Mouse (Mus musculus) limb, embryonic 14.5 days (tissue): ENCODE results near the gene Eln. TPM values are rescaled to one million over a fixed set of nuclear protein-coding genes. Genes with fewer than 3 reads are reported as not detected.

ENCODE experiments used
- ATAC-seq: fragments of 200-750 bp; cut with Nextera tagmentation; 2 replicates; pipeline ENCODE4 v1.8.0; 2017; ENCODE audit warnings: low read depth, moderate number of reproducible peaks, moderate TSS enrichment; ENCODE audit not compliant: low FRiP score
- DNase-seq: peaks from one replicate; pipeline ENCODE4 v3.0.0-alpha.2; 2015; ENCODE audit warnings: low spot score
- H3K27ac ChIP-seq: fragments of 300-500 bp; sonication (generic); replicated peaks from 2 replicates; pipeline ENCODE4 v1.5.1; 2014; ENCODE audit warnings: low read depth, mild to moderate bottlenecking, low read length, moderate library complexity, mixed read lengths
- H3K27me3 ChIP-seq: fragments of 300-500 bp; sonication (generic); 2 replicates; pipeline ENCODE4 v1.6.1; 2014; ENCODE audit warnings: low read length, mixed read lengths; ENCODE audit not compliant: control insufficient read depth, insufficient read depth
- H3K36me3 ChIP-seq: fragments of 300-500 bp; sonication (generic); 2 replicates; pipeline ENCODE4 v1.6.1; 2014; ENCODE audit warnings: mild to moderate bottlenecking, low read length, moderate library complexity, mixed read lengths; ENCODE audit not compliant: control insufficient read depth, insufficient read depth
- H3K4me1 ChIP-seq: fragments of 300-500 bp; sonication (generic); 2 replicates; pipeline ENCODE4 v1.6.1; 2014; ENCODE audit warnings: antibody characterized with exemption, low read length, mixed read lengths; ENCODE audit not compliant: control insufficient read depth, insufficient read depth
- H3K4me2 ChIP-seq: fragments of 300-500 bp; sonication (generic); replicated peaks from 2 replicates; pipeline ENCODE4 v1.6.1; 2014; ENCODE audit warnings: low read depth, mild to moderate bottlenecking, low read length, moderate library complexity; ENCODE audit not compliant: severe bottlenecking
- H3K4me3 ChIP-seq: fragments of 300-500 bp; sonication (generic); replicated peaks from 2 replicates; pipeline ENCODE4 v1.5.1; 2014; ENCODE audit warnings: low read length
- H3K9ac ChIP-seq: fragments of 300-500 bp; sonication (generic); 2 replicates; pipeline ENCODE4 v1.6.1; 2014; ENCODE audit warnings: mild to moderate bottlenecking, low read depth, low read length, moderate library complexity; ENCODE audit not compliant: severe bottlenecking
- H3K9me3 ChIP-seq: fragments of 300-500 bp; sonication (generic); 2 replicates; pipeline ENCODE4 v1.6.1; 2016; ENCODE audit warnings: low read length; ENCODE audit not compliant: control insufficient read depth
- POLR2A ChIP-seq: fragments of 200-500 bp; IDR thresholded peaks from 2 replicates; pipeline ENCODE4 v1.8.0; 2012; ENCODE audit warnings: inconsistent platforms, mild to moderate bottlenecking, moderate library complexity, borderline replicate concordance; ENCODE audit not compliant: insufficient read depth, insufficient read length; ENCODE audit errors: extremely low read depth
- WGBS: fragments of 180-500 bp; shearing (Covaris S2); extraction: QIAGEN DNeasy Blood & Tissue Kit; methylation state at CpG from one replicate; pipeline ENCODE4 v1.1.7; 2014; 5-methylcytosine and 5-hydroxymethylcytosine counted together
- polyA plus RNA-seq, 2 experiments: library from polyadenylated mRNA; depleted of rRNA in 1 of 2; stranded (reverse) in 1 of 2; unstranded in 1 of 2; fragments of >200 nt; fragmentation: Nextera tagmentation in 1 of 2; extraction: Ambion mirVana in 1 of 2; gene quantifications; 2 replicates each; pipeline versions ENCODE4 v1.2.1 to v1.2.3; 2012 to 2014

Gene Eln
- polyA plus RNA-seq, 2 experiments, result 121 to 249 TPM

- Histone ChIP-seq H3K36me3 (peaks cover 14% of the 10 kb centered on the region; the same call in 1 of the 2 replicates), H3K4me2 (peak overlapping the region; percentile 88; the same call in 1 of the 2 replicates), H3K4me3 (peak overlapping the region; percentile 88), H3K27ac (no peak overlapping the region), H3K9me3 (no peaks in the 10 kb centered on the region), H3K9ac (0 out of 2 replicates have a peak overlapping the region, but pooled peaks have one; percentile 74), H3K27me3 (no peaks in the 10 kb centered on the region), H3K4me1 (peaks cover 6% of the 10 kb centered on the region; the same call in 1 of the 2 replicates)
- DNase-seq, result no peak
- WGBS, result 78% methylated on average over 1 of the region's 1 CpGs
- TF ChIP-seq POLR2A, result no peak
- no peak for ATAC-seq
Measured at GRCm38 (mm10) chr5:134687187-134687586, 59.9 kb downstream of the Eln start.

- Histone ChIP-seq H3K4me3 (no peak overlapping the region), H3K4me1 (peaks cover 6% of the 10 kb centered on the region; the same call in 1 of the 2 replicates), H3K4me2 (no peak overlapping the region), H3K27ac (no peak overlapping the region), H3K27me3 (no peaks in the 10 kb centered on the region), H3K9ac (no peak overlapping the region), H3K36me3 (peaks cover 14% of the 10 kb centered on the region; the same call in 1 of the 2 replicates), H3K9me3 (no peaks in the 10 kb centered on the region)
- WGBS, result 81% methylated on average over 6 of the region's 6 CpGs
- DNase-seq (no peak), ATAC-seq (no peak)
- TF ChIP-seq POLR2A, result no peak
Measured at GRCm38 (mm10) chr5:134686541-134686940, 60.6 kb downstream of the Eln start.

- Histone ChIP-seq H3K9ac (no peak overlapping the region), H3K4me3 (no peak overlapping the region), H3K4me2 (no peak overlapping the region), H3K36me3 (peaks cover 14% of the 10 kb centered on the region; the same call in 1 of the 2 replicates), H3K4me1 (peaks cover 6% of the 10 kb centered on the region; the same call in 1 of the 2 replicates), H3K27ac (no peak overlapping the region), H3K9me3 (no peaks in the 10 kb centered on the region), H3K27me3 (no peaks in the 10 kb centered on the region)
- DNase-seq (no peak), ATAC-seq (no peak)
- WGBS, result 75% methylated on average over 2 of the region's 2 CpGs
- no peak for TF ChIP-seq POLR2A
Measured at GRCm38 (mm10) chr5:134684398-134684797, 62.7 kb downstream of the Eln start.

DNA sequence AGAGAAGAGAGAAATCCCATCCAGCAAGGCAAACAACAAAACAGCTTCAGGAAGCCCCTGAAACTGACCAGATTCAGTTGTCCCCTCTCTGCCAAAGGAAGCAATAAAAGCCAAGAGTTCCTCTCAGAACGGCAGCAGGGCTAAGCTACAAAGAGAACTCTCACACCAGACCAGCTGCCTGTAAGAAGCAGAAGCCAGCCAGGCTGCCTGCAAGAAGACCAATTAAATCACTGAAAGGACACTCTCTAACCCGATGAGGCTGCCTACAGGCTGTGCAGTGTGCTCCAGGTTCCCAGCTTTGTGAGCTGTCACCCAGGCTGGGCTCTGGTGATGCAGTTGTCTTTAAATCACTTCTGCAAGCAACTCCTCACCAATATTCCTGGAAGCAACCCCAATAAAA, 63.3 kb downstream of the Eln start:
- TF ChIP-seq POLR2A, result no peak
- H3K4me1 ChIP-seq, result peaks cover 6% of the 10 kb centered on the region; the same call in 1 of the 2 replicates
- ATAC-seq, result no peak
- DNase-seq, result no peak
- no peak overlapping the region for H3K9ac ChIP-seq
- H3K36me3 ChIP-seq, result peaks cover 14% of the 10 kb centered on the region; the same call in 1 of the 2 replicates
- no peak overlapping the region for H3K27ac ChIP-seq
- no peaks in the 10 kb centered on the region for H3K27me3 ChIP-seq
- no peak overlapping the region for H3K4me3 ChIP-seq
- no peak overlapping the region for H3K4me2 ChIP-seq
- H3K9me3 ChIP-seq, result no peaks in the 10 kb centered on the region
- WGBS, result 35% methylated on average over 2 of the region's 2 CpGs

- Histone ChIP-seq H3K9me3 (no peaks in the 10 kb centered on the region), H3K9ac (no peak overlapping the region), H3K27ac (no peak overlapping the region), H3K4me1 (peaks cover 14% of the 10 kb centered on the region), H3K27me3 (no peaks in the 10 kb centered on the region), H3K4me2 (no peak overlapping the region), H3K4me3 (no peak overlapping the region), H3K36me3 (peaks cover 9% of the 10 kb centered on the region; the same call in 1 of the 2 replicates)
- TF ChIP-seq POLR2A, result no peak
- 82% methylated on average over 12 of the region's 12 CpGs for WGBS
- ATAC-seq (no peak), DNase-seq (no peak)
Measured at GRCm38 (mm10) chr5:134680238-134680637, 66.9 kb downstream of the Eln start.
